Mouse (Mus musculus) left cerebral cortex, adult 11 months (tissue): Measurements from ENCODE around the gene Npepl1.

Source experiments
- DNase-seq: peaks from one replicate; pipeline ENCODE4 v3.0.0; 2022; ENCODE audit warnings: low spot score

The Npepl1 gene

GRCm38 (mm10) chr2:174110783-174111549 is 817 bp downstream of the Npepl1 start:
- no peak for DNase-seq

- no peak for DNase-seq
Observed at GRCm38 (mm10) chr2:174112931-174113330, 2.8 kb downstream of the Npepl1 start.

DNA sequence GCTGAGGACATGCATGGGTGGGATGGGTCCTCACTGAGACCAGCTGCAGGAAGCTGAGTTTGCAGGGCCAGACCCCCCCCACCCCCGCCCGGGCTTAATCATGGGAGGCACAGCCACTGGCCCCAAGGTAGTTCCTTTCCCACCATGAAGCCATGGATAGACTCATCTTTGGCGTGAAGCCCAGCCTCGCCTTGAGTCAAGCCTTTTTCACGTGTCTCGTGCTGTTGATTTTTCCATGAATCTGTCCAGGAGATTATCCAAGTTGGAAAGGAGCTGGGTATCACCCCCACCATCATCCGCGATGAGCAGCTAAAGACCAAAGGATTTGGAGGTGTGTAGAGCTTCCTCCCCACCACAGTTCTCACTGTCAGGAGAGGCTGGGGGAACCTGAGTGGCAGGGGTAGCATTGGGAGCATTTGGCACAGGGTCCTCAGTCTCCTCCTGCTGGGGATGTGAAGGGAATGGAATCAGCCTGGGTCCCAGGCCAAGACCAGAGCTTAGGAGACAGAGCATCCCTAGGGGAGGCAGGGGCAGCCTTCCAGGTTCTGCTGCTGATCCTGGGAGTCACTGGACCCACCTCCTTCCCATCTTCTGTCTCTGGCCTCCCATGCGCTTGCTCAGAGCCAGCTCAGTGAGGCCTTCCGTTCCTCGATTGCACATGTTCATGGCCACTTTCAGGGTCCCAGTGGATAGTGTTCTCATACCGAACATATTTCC is 4.2 kb downstream of the Npepl1 start:
- no peak for DNase-seq

DNA sequence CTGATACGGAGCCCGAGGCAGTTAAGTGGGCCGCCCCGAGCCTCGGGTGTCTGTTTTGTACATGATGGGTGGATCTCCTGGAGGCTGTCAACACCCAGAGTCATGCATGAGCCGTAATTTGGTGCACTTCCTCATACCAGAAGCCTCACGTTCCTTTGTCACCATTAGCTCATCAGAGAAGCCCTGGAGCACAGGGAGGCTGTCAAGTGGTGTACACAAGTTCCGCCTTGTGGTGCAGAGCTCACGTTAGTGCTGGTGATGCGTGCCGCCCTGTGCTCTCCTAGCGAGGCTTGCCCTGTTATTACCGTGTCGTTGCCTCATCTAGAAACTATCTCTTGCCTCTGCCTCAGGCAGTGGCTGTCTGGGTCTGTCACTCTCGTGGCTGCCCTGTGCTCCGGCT is 6.8 kb downstream of the Npepl1 start:
- no peak for DNase-seq

GRCm38 (mm10) chr2:174118141-174118540 is 8.0 kb downstream of the Npepl1 start:
- DNase-seq = no peak

DNA sequence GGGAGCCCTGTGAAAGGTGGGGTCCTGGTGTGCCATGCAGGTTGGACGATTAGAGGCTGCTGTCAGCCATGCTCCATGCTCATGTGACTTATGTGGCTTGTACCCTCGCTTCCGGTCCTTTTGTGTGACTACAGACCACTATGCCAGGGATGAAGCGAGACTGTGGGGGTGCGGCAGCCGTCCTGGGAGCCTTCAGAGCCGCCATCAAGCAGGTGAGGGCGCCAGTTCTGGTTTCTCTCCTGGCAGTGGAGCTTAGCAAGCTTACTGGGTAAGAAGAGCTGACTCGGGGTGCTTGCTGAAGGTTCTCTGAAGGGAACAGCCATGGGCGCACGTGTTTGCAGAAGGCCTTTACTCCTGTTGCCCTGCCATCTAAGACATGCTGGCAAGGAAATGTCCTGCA is 9.1 kb downstream of the Npepl1 start:
- DNase-seq = no peak

- no peak for DNase-seq
Observed at GRCm38 (mm10) chr2:174120631-174121030, 10.5 kb downstream of the Npepl1 start.

- DNase-seq = no peak
Observed at GRCm38 (mm10) chr2:174121411-174121947, 11.3 kb downstream of the Npepl1 start.

DNA sequence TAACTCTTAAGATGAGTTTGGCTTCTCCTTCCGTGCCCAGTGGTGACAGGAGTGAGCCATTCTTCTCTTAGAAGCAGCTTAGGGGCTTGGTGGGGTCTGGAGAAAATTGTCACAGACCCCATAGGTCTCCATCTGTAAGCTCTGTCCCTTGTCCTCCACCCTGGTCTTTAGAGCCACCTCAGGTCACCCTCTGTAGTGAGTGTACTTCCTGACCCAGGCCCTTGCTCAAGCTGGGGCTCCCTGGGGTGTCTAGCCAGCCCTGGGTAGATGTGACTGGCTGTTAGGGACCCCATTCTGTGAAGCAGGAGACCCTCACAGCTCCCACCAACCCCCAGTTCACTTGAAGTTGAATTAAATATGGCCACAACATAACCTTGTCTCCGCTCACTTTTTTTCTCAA is 12.2 kb downstream of the Npepl1 start:
- no peak for DNase-seq

GRCm38 (mm10) chr2:174123731-174124130 is 13.6 kb downstream of the Npepl1 start:
- DNase-seq = no peak

DNA sequence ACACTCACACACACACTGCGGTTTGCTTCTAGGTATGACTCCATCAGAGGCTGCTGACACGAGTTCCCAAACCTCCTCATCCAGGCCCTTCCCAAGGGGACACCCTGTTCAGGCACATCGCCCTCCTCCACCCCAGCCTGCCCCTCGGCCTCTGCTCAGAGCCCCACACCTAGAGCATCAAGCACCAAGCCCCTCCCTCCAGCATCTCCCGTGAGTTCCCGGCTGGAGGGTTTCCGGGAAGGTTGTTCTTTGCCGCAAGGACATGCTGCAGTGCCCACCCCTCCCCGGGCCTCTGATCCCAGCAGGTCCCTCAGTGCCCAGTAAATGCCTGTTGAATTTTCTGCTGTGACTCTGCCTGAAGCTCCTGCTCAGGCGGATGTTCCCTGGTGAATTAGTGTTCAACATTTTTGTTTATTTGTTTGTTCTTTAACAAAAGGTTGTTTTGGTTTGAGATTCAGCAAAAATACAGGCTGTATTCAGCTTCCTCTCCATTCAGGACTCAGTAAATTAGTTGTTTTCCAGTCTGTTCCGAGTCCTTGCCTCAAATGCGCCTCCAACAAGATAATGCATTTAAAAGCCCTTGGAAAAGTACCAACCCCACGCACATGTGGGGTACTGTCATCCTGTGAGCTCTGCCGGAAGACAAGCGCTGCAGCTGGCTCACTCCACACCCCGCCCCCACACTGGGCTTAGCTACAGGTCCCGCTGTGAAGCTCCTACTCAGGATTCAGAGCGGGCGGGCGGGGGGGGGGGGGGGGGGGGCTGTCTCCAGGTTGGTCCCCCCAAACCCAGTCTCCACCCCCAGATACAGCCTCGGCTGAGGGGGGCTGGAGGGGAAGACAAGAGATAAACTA is 16.6 kb downstream of the Npepl1 start:
- DNase-seq = peak; percentile 55

- DNase-seq = no peak
Observed at GRCm38 (mm10) chr2:174127376-174127713, 17.2 kb downstream of the Npepl1 start.

GRCm38 (mm10) chr2:174128926-174129325 is 18.8 kb downstream of the Npepl1 start:
- no peak for DNase-seq

- DNase-seq = no peak
Observed at GRCm38 (mm10) chr2:174130468-174131097, 20.4 kb downstream of the Npepl1 start.

- DNase-seq = no peak
Observed at GRCm38 (mm10) chr2:174132413-174132969, 22.3 kb downstream of the Npepl1 start.

GRCm38 (mm10) chr2:174159035-174159434 is 48.9 kb downstream of the Npepl1 start:
- DNase-seq = peak; percentile 25

DNA sequence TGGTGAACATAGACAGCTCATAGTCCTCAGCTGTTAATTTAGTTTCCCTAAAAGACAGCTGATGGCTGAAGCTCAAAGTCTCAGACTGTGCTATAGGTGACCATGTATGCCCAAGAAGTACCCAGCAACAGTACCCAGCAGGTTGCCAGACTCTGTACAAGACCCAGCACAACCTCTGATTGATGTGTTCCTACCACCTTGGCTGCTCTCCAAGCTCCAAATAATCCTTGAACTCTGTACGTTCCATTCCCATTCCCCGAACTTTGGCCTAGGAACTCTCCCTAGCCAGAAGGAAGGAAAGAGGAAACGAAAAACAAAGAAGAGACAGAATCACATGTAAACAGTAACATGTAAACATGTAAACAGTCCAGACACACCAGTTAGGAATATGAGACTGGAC is 50.3 kb downstream of the Npepl1 start:
- DNase-seq = no peak
